Mouse (Mus musculus): ENCODE measurements around the gene Tbc1d1. TPM values are rescaled to one million over a fixed set of nuclear protein-coding genes. Genes with fewer than 3 reads are reported as not detected.

Gene Tbc1d1
- polyA plus RNA-seq, 1 experiment, result 2.8 TPM

DNA sequence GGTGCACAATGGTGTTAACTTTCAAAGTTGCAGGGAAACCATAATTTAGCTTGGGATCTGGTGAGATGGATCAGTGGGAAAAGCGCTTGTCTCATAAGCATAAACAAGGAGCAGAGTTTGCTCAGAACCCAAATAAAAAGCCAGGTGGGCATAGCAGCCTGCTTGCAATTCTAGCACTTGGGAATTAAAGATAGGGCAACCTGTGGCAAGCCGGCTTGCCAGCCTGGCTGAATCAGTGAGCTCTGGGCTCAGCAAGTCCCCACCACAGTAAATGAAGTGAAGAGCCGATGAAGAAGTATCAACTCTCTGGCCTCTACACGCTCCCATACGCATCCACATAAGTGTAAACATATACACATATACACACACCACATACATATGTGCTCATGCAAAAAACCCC lies 59.7 kb downstream of the Tbc1d1 start:
- no peak for TF ChIP-seq GATA1 (IDR thresholded peaks at IDR 0.05; ENCODE audit: low read length)

DNA sequence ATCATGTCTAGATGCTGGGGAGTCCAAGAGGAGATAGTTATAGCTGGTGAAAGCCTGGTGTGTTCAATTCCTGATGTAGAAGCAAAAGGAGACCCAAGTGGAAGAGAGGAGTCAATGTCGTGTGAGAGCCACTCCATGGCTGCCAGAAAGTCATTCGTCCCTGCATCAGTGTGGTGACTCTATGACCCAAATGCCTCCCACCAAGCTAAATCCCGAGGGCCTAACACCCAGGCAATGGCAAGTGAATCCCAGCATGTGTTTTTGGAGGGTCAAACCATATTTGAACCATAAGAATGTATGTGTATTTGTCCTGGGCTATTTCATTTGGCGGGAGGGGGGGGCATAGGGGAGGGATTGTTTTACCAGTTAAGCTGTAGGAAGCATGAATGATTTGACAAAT lies 60.2 kb downstream of the Tbc1d1 start:
- no peak for TF ChIP-seq GATA1 (IDR thresholded peaks at IDR 0.05; ENCODE audit: low read length)

DNA sequence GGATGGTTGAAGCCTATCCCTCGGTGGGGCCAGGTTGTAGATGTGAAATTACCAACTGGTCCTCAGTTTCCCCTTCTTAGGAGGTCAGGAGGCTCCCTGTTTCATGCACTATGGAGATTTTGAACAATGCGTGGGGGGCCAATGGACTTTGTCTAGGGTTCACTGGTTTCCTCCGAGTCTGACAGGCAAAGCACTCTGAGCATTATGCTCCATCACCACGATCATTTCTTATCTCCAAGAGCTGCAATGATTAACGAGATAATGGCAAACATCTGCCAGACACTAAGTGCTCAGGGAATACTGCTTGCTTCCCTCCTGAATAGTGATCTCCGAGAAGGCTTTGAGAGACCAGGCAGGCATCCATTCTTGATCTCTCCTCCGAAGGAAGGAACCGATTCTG lies 61.2 kb downstream of the Tbc1d1 start:
- no peak for TF ChIP-seq GATA1 (IDR thresholded peaks at IDR 0.05; ENCODE audit: low read length)

DNA sequence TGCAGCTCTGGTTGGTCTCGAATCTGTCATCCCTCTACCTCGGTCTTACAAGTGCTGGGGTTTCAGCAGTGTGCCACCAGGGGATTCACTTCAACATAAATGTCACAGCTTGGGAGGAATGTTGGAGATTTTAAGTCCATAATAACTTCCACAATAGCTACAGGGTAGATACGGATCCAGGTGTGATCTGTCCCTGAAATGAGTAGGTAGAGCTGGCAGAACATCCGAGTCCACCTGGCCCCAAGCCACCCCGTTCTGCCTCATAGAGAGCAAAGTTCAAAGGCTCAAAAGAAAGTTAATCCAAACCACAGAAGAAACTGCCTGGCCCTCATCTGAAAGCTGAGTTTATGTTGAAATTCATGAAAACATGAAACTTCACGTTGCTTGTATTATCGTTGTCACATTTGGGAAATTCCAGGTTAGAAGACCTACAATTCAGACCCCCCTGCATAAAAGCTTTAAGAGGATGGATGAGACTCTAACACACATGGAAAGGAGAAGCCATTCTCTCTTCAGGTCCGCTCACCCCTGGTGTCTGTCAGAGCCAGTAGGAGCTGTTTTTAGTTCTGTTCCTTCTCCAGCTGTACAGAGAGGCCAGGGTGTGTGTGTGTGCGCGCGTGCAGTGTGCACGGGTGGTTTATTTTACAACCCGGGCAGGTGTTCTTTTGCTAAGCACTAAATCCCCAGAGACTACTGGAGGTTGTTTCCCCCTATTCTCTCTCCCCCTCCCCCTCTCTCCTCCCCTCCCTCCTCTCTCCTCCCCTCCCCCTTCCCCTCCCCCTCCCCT lies 61.9 kb downstream of the Tbc1d1 start:
- no peak for TF ChIP-seq GATA1 (IDR thresholded peaks at IDR 0.05; ENCODE audit: low read length)

DNA sequence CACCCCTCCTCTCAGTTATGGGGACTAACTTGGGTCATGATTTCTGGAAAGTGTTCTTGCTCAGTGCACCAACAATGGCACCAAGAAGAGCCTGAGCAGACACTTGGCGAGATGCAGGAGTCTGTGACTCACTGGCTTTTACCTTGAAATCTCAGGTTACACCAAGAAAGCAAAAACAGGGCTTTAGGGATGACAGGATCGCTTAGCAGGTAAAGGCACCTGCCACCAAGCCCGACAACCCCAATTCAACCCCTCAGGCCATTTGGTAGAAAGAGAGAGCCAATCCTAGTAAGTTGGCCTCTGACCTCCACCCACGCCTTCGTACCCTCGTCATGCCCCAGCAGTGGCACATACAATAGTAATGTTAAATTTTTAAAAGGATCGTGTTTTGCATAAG lies 62.5 kb downstream of the Tbc1d1 start:
- TF ChIP-seq GATA1 (IDR thresholded peaks at IDR 0.05; ENCODE audit: low read length), result no peak

DNA sequence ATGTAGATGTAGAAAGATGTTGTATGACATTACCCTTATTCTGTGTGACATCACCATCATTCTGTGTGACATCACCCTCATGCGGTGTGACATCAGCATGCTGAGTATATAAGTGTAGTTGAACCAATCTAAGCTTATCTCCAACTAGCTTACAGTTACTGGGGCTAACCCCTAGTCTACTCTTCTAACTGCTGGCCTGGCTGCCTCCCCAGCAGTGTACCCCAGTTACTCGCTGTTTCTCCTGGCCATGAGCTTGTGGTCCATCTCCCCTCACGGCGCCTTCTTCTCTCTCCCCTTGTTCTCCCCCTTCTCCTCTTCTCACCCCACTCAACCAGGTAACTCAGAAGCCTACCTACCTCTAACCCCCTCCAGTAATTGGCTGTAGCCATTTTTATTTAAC lies 64.7 kb downstream of the Tbc1d1 start:
- TF ChIP-seq GATA1 (IDR thresholded peaks at IDR 0.05; ENCODE audit: low read length), result no peak

DNA sequence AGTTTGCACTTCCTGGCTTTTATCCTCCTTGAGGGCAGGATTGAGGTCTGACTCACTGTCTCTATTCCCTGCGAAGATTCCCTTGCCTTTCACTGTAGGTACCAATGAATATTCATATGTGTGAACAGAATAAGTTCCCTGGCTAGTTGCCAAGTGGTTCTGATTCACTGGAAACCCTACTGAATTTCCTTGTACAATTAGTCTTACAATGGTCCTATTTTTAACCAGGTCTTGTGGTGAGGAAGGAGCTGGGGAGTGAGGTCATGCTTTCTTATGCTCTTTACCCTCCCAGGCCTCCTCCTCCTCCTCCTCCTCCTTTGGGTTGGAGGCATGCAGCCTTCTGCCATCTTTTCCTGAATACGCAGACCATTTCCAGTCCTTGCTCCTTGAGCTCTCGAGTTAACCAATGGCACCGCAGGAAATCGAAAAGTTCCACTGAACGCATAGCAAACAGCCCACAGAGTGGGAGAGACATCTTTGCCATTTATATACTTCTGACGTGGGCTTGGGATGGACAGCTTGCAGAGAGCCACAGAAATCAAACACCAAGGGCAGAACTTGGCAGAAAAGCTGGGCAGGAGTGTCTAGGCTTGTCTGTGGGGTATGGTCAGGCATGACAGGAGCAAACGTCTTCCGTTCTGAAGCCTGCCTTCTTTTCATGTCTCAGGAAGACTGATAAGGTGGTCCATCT lies 68.8 kb downstream of the Tbc1d1 start:
- TF ChIP-seq GATA1 (IDR thresholded peaks at IDR 0.05; ENCODE audit: low read length), result no peak

DNA sequence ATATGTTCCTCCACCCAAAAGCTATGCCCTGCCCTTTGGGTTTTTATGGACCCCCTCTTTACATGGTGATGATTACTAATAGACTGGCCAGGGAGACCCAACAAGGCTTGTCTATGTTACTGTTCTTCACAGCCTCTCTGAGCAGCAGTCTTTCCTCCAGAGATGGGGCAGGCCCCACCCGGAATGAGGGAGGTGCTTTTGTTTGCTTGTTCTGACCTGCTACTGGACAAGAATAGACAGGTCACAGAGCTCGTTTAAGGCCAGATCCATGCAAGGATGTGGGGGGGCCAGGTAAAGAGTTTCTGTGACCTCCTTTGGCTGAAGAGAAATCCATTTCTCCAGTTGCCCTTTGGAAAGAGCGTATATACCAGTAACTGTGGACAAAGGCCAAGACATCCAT lies 72.1 kb downstream of the Tbc1d1 start:
- no peak for TF ChIP-seq GATA1 (IDR thresholded peaks at IDR 0.05; ENCODE audit: low read length)

DNA sequence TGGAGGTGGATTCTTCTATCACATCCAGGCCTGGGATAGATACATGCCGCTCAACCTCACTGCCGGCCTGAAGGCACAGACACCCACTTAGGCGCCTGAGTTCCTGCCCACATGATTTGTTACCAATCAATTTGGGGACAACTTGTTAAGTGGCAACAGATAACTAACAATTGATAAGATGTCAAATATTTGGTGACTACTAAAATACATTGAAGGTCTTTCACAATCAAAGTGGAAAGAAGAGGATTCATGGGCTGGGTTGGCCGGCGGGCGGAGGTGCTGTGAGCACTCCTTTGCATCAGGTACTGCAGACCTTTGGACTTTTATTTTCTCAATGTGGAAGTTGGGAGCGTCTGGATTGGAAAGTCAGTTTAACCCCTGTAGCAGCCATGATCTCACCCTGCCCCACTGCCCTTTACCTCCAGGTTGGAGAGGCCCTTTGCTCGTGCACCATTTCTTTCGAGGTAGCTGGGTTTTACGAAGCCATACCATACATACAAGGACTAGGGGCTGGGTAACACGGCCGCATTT lies 73.3 kb downstream of the Tbc1d1 start:
- no peak for TF ChIP-seq GATA1 (IDR thresholded peaks at IDR 0.05; ENCODE audit: low read length)

DNA sequence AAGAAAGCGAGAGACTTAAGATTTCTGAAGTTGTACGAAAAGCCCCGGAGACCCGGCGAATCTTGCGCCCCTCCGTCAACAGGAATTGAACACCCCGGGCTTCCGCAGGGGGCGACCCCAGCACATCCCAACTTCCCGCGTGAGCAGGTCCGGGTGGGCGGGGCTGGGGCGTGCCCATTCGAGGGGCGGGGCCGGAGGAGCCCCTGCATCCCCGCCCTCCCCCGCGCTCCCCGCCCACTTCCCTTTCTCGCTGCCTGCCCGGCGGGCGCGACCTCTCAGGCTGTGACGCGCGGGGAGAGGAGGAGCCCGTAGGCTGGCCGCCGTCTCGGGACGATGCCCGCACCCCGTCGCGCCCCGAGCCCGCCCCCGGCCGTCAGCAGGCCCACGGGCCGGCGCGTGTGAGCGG lies 74.0 kb downstream of the Tbc1d1 start:
- TF ChIP-seq GATA1 (IDR thresholded peaks at IDR 0.05; ENCODE audit: low read length), result no peak

DNA sequence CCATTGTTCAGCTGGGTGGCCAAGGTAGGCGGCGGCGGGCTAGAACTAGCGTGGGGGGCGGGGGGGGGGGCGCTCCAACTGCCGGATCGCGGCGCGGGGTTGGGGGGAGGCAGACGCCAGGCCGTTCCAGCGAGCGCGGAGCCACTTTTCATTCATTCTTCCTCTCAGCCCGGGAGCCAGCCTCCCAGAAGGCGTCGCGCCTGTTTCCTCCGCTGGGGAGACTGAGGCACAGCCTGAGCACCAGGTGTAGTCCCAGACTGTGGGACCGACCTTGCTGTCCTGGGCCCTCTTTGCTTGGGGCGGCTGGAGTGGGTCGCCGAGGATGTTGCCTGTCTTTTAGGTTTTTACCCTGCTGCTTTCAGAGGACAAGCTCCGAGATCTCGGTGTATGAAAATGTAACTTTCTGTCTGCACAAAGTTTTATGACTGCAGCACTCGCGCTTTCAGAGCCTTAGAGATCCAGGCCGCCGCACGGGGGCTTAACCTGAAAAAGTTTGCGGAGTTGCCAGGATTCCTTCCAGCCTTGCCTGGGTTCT lies 74.5 kb downstream of the Tbc1d1 start:
- no peak for TF ChIP-seq GATA1 (IDR thresholded peaks at IDR 0.05; ENCODE audit: low read length)

DNA sequence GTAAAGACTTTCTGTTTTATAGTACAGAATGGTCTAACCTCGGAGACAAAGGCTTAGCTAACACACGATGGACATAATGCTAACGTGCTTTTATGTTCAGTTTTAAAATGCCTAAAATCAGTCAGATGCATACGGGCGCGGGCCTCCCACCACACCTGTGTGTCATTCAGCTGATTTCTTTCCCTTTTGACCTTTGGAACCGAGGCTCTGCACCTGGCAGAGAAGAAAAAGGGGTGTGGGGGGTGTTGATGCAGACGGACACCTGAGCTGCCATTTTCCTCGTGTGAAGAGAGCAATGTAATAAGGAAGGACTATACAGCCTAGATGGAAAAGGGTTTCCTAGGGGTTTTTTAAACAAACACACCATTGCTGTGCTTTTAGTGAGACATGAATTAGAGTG lies 76.8 kb downstream of the Tbc1d1 start:
- no peak for TF ChIP-seq GATA1 (IDR thresholded peaks at IDR 0.05; ENCODE audit: low read length)

DNA sequence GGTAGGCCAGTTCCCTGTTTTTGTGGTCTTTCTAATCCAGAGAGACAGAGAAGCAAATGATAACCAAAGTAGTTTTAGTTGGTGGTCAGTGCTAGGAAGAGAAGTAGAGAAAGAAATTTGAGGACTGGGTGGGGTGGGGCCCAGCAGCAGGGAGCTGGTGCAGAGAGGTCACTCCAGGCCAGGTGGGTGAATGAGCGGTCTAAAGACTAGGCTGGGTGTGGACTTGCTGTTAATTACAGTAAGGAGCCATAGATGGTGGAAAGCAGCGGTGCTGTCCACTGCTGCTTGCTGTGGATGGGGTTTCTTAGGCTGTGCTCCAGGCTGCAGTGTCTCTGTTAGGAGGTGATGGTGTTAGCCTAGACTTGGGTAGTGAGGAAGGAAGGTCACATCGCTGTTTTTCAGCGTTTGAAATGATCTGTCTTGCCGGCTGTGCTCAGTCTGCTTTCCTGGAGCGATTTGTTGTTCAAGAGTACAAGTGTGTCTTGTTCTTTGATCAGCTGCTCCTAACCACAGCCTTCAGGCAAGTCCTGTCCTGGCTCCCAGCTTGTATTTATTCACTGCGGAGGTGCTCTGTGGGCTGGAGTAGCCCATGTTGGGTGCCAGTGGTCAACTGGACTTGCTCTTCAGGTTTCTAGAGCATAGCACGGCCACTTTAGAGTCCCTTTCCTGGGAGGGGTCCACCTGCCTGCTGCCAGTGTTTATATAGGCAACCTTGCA lies 78.3 kb downstream of the Tbc1d1 start:
- no peak for TF ChIP-seq GATA1 (IDR thresholded peaks at IDR 0.05; ENCODE audit: low read length)

DNA sequence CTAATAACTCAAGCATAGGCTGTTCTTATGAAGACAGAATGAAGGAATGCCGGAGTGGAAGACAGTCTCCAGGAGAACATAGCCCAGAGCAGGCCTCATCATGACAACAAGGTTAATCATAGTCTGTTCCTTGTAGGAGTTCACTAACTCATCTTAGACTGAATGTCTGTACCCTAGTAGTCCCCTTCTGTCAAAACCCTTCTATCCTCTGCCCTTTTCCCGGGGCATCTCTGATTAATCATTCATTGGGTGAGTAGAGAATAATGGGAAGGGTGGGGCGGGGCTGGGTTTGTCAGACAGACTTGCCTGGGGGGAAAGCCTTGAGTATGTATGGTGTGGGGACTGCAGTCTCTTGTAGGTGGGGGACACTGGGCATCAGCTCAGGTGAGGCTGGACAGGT lies 79.1 kb downstream of the Tbc1d1 start:
- no peak for TF ChIP-seq GATA1 (IDR thresholded peaks at IDR 0.05; ENCODE audit: low read length)

DNA sequence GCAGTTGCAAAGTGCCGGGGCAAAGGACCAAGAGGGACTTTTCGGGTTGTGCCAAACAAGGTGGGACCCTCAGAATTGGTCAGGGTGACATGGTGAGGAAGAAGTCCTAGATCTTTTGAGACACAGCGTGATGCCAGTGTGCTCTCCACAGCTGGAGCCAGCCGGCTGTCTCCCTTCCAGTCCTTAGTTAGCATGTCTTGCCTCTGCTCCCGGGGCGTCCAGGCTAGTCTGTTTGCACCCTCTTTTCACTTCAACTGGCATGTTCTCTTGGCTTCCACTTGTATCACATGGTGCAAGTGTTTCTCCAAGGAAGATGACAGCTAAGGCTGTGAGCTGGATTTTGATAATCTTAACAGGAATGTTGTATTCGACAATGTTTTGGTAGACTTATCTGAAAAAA lies 80.5 kb downstream of the Tbc1d1 start:
- no peak for TF ChIP-seq GATA1 (IDR thresholded peaks at IDR 0.05; ENCODE audit: low read length)

DNA sequence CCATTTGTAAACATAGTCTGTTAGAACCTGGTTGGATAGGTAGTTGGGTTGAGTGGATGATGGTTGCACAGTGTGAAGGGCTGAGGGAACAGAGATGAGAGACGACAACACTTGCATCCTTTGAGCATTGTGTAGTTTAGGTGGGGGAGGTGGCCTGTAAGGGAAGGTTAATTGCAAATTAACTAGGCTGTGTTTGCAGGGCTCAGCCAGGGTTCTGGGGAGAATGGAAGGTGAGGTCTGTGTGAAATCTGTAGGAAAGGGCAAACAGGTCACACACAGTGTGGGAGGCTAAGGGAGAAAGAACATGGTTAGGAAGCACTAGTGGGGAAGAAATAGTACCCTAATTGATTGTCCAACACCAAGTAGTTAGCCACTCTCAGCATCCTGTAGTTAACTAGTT lies 81.2 kb downstream of the Tbc1d1 start:
- no peak for TF ChIP-seq GATA1 (IDR thresholded peaks at IDR 0.05; ENCODE audit: low read length)
